Mouse (Mus musculus) right cerebral cortex, adult 18-20 months (tissue): Measurements from ENCODE around the gene Gm3252.
"Not testable (repeated sequence)": the region's sequence is repeated elsewhere in the genome, so short reads cannot be mapped to it uniquely, and the experiment has no call there.

Experiments used
- DNase-seq: peaks from one replicate; pipeline ENCODE4 v3.0.0; 2022; ENCODE audit warnings: mixed read lengths

Gene Gm3252

GRCm38 (mm10) chr14:4726038-4726880 lies at the start of gene Gm3252:
Gm3252 (plus strand) TSS chr14:4726775.
- not testable (repeated sequence) for DNase-seq

DNA sequence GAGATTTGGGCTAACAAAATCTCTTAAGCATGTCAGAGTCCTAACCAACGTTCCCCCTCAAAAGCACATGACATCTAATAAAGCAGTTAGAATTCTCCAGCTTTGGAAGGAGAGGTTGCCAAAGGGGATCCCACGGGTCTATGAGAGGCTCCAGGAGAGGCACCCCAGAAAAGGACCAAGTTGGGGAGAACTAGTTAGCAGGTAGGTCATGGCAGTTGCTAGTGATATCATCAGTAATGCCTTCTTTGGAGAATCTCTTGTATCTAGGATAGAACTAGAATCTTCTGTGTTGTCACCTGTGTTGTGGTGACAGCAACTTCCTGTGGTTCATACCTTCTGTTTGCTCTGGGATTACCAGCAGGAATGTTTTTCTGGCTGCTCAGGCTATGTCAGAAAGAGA lies 17.6 kb upstream of the Gm3252 start, which contains the start of gene Gm7876:
Gene Gm7876 (plus strand): TSS at position 301 of the 400 bp plus-strand sequence.
- DNase-seq, result not testable (repeated sequence)

GRCm38 (mm10) chr14:4776037-4776436 lies 49.5 kb downstream of the Gm3252 start, which contains the start of gene Gm9602:
Gm9602 (plus strand) TSS chr14:4776337.
- not testable (repeated sequence) for DNase-seq
